Mouse (Mus musculus): ENCODE measurements around the gene Lekr1. TPM values are rescaled to one million over a fixed set of nuclear protein-coding genes. Genes with fewer than 3 reads are reported as not detected.
A peak's percentile ranks its signal among the peaks of the same experiment; 100 is the strongest.

The Lekr1 gene
- polyA plus RNA-seq, 1 experiment from 2014 or later: 5.5 TPM

- Histone ChIP-seq H3K36me3 (ENCODE audit: control insufficient read depth, insufficient read depth, low read length) (no peaks in the 10 kb centered on the region), H3K9ac (ENCODE audit: low read length) (no peak overlapping the region), H3K9me3 (ENCODE audit: control insufficient read depth, low read length) (no peaks in the 10 kb centered on the region), H3K27me3 (ENCODE audit: control insufficient read depth, insufficient read depth, low read length) (no peaks in the 10 kb centered on the region), H3K4me1 (ENCODE audit: control insufficient read depth, insufficient read depth, low read length) (no peaks in the 10 kb centered on the region), H3K4me2 (no peak overlapping the region), H3K27ac (ENCODE audit: low read depth, low read length) (no peak overlapping the region), H3K4me3 (ENCODE audit: low read depth, low read length) (no peak overlapping the region)
- 50% methylated on average over 1 of the region's 1 CpGs for WGBS
- peak; percentile 77 for DNase-seq (ENCODE audit: low spot score, missing footprints)
- ATAC-seq (ENCODE audit: low FRiP score): peak; percentile 74; the same call in 1 of the 2 replicates
These were observed 17.1 kb upstream of the Lekr1 start for GRCm38 (mm10) chr3:65648913-65649312.

- ATAC-seq (ENCODE audit: low FRiP score): no peak
These were observed 15.7 kb upstream of the Lekr1 start for GRCm38 (mm10) chr3:65650156-65650815.

DNA sequence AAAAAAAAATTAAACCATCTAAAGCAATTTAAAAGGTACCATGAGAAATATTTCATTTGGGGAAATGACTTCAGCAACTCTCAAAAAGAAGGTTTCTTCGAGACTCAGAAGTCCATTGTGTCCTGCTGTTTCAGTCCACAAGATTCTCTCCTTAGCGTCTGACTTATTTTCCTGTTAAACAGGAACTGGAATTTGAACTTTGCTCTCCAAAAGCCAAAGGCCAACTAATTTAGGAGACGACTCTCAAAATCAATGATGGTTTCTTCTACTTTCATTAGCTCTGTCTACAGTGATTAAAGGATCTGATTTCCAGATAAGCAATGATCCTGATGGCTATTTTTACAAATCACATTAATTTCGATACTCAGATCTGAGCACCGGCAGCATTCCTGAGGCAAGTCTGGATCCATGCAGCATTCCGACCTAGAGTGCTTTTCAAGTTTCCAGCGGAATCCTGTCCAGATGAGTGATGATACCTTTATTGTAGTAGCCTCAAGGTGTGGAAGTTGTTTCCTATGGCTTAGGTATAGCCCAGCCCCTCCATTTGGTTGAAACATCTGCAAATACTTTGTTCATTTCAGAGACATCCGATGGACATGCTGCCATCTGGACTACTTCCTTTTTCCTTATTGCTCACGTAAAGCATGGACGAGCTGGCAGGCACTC lies 11.4 kb upstream of the Lekr1 start:
- Histone ChIP-seq H3K9ac (ENCODE audit: low read length) (no peak overlapping the region), H3K27me3 (ENCODE audit: control insufficient read depth, insufficient read depth, low read length) (peaks cover 8% of the 10 kb centered on the region), H3K36me3 (ENCODE audit: control insufficient read depth, insufficient read depth, low read length) (no peaks in the 10 kb centered on the region), H3K9me3 (ENCODE audit: control insufficient read depth, low read length) (no peaks in the 10 kb centered on the region), H3K27ac (ENCODE audit: low read depth, low read length) (no peak overlapping the region), H3K4me2 (no peak overlapping the region), H3K4me3 (ENCODE audit: low read depth, low read length) (no peak overlapping the region), H3K4me1 (ENCODE audit: control insufficient read depth, insufficient read depth, low read length) (peaks cover 14% of the 10 kb centered on the region)
- no peak for DNase-seq (ENCODE audit: low spot score, missing footprints)
- 78% methylated on average over 10 of the region's 10 CpGs for WGBS
- no peak for ATAC-seq (ENCODE audit: low FRiP score)

More at GRCm38 (mm10) chr3:65650156-65650815, 15.7 kb upstream of the Lekr1 start:
- Histone ChIP-seq H3K27me3 (ENCODE audit: control insufficient read depth, insufficient read depth, low read length) (no peaks in the 10 kb centered on the region), H3K9me3 (ENCODE audit: control insufficient read depth, low read length) (no peaks in the 10 kb centered on the region), H3K4me2 (no peak overlapping the region), H3K36me3 (ENCODE audit: control insufficient read depth, insufficient read depth, low read length) (no peaks in the 10 kb centered on the region), H3K9ac (ENCODE audit: low read length) (no peak overlapping the region), H3K4me1 (ENCODE audit: control insufficient read depth, insufficient read depth, low read length) (no peaks in the 10 kb centered on the region), H3K4me3 (ENCODE audit: low read depth, low read length) (no peak overlapping the region), H3K27ac (ENCODE audit: low read depth, low read length) (no peak overlapping the region)
- peak; percentile 72 for DNase-seq (ENCODE audit: low spot score, missing footprints)
- 73% methylated on average over 7 of the region's 7 CpGs for WGBS

GRCm38 (mm10) chr3:65656451-65656850 lies 9.6 kb upstream of the Lekr1 start:
- peaks cover 11% of the 10 kb centered on the region for H3K27me3 ChIP-seq (ENCODE audit: control insufficient read depth, insufficient read depth, low read length)
- no peak for ATAC-seq (ENCODE audit: low FRiP score)
- peaks cover 14% of the 10 kb centered on the region for H3K4me1 ChIP-seq (ENCODE audit: control insufficient read depth, insufficient read depth, low read length)
- peak; percentile 91 for DNase-seq (ENCODE audit: low spot score, missing footprints)
- H3K4me3 ChIP-seq (ENCODE audit: low read depth, low read length): no peak overlapping the region
- no peaks in the 10 kb centered on the region for H3K36me3 ChIP-seq (ENCODE audit: control insufficient read depth, insufficient read depth, low read length)
- WGBS: 60% methylated on average over 7 of the region's 7 CpGs
- no peaks in the 10 kb centered on the region for H3K9me3 ChIP-seq (ENCODE audit: control insufficient read depth, low read length)
- peak overlapping the region; percentile 16 for H3K4me2 ChIP-seq
- H3K9ac ChIP-seq (ENCODE audit: low read length): peak overlapping the region; percentile 7; the same call in 1 of the 2 replicates
- no peak overlapping the region for H3K27ac ChIP-seq (ENCODE audit: low read depth, low read length)

DNA sequence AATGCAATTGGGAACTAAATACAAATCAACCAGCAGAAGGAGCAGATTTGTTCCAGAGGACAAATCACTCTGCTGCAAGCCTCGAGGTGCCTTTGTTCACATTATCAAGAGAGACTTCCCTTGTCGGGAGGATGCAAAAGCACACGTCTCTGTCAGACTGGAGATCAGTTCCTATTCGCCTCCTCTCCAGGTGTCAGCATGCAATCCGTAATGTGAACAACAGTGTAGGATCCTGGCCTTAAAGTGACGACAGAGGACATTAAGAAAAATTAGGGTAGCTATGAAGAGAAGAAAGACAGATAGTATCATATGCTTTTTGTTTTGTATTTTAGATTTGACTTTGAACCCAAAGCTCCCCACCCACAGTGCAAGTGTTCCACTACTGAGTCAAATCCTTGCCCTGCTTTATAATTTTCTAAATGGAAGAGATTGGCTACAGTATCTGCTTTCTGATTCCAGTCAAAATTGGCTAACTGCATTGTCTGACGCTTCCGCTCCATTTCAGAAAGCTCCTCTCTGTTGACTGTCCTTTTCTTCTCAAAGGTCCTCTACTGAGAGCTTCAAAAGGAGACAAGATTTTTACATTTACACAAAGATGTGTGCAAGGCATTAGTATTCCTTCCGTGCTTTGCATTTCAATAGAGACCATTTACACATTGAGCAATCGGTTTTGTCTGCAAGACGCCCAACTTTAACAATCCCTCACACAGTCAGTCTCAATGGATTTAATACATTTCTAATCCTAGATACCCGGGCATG lies 8.9 kb upstream of the Lekr1 start:
- ATAC-seq (ENCODE audit: low FRiP score): 0 out of 2 replicates have a peak, but pooled peaks have one; percentile 4
- Histone ChIP-seq H3K4me3 (ENCODE audit: low read depth, low read length) (no peak overlapping the region), H3K27ac (ENCODE audit: low read depth, low read length) (no peak overlapping the region; the same call in 1 of the 2 replicates), H3K4me2 (peak overlapping the region; percentile 16), H3K9ac (ENCODE audit: low read length) (peak overlapping the region; percentile 7; the same call in 1 of the 2 replicates), H3K36me3 (ENCODE audit: control insufficient read depth, insufficient read depth, low read length) (no peaks in the 10 kb centered on the region), H3K27me3 (ENCODE audit: control insufficient read depth, insufficient read depth, low read length) (peaks cover 11% of the 10 kb centered on the region), H3K4me1 (ENCODE audit: control insufficient read depth, insufficient read depth, low read length) (peaks cover 14% of the 10 kb centered on the region), H3K9me3 (ENCODE audit: control insufficient read depth, low read length) (no peaks in the 10 kb centered on the region)
- peak; percentile 92 for DNase-seq (ENCODE audit: low spot score, missing footprints)
- WGBS: 8% methylated on average over 12 of the region's 12 CpGs

GRCm38 (mm10) chr3:65658081-65658612 lies 7.9 kb upstream of the Lekr1 start:
- DNase-seq (ENCODE audit: low spot score, missing footprints) (peak; percentile 94), ATAC-seq (ENCODE audit: low FRiP score) (peak; percentile 3; the same call in 1 of the 2 replicates)
- Histone ChIP-seq H3K9me3 (ENCODE audit: control insufficient read depth, low read length) (no peaks in the 10 kb centered on the region), H3K36me3 (ENCODE audit: control insufficient read depth, insufficient read depth, low read length) (no peaks in the 10 kb centered on the region), H3K4me2 (peak overlapping the region; percentile 94), H3K4me1 (ENCODE audit: control insufficient read depth, insufficient read depth, low read length) (peaks cover 14% of the 10 kb centered on the region), H3K9ac (ENCODE audit: low read length) (peak overlapping the region; percentile 73), H3K27me3 (ENCODE audit: control insufficient read depth, insufficient read depth, low read length) (peaks cover 11% of the 10 kb centered on the region), H3K27ac (ENCODE audit: low read depth, low read length) (peak overlapping the region; percentile 67; the same call in 1 of the 2 replicates), H3K4me3 (ENCODE audit: low read depth, low read length) (peak overlapping the region; percentile 50)
- 4% methylated on average over 18 of the region's 18 CpGs for WGBS

DNA sequence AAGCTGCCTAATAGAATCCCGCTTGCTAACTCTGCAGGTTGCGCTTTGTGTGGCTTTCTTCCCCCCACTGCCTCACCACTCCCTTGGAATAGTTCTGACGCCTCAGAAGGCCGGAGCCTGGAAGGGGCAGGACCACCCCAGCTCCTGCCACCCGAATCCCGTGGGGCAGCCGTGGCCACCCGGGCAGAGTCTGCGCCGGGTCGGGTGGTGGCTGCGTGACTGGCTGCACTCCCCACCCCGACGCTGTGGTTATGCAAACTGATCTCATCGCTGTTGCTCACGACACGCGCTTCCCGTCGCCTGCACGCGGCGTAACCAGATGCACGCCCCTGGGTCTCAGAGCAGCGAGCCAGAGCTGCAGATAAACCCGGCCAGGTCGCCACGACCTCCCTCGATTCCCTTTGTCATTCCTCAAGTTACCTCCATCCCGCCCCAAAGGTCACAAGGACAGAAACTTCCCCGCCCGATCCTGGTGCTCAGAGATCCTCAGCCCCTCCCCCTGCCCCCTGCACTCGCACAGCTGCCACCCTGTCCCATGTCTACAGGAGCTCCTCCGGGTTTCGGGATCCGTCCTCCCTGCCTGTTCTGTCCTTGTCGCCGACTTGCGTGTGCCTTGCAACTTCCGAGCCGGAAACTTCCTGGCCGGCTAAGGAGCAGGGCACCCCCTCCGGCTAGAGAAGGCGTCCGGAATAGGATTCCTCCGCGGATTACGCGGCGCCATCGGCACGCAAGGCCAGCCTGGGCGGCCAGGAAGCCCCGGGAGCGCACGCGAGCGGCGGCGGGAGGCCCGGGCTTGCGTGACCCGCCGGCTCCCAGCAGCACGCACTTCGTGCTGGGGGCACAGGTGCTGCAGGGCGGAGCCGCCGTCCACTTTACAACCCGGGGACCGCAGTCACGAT lies 7.1 kb upstream of the Lekr1 start:
- WGBS: 0% methylated on average over 72 of the region's 72 CpGs
- H3K9me3 ChIP-seq (ENCODE audit: control insufficient read depth, low read length): no peaks in the 10 kb centered on the region
- peaks cover 11% of the 10 kb centered on the region for H3K27me3 ChIP-seq (ENCODE audit: control insufficient read depth, insufficient read depth, low read length)
- peak overlapping the region; percentile 73 for H3K9ac ChIP-seq (ENCODE audit: low read length)
- peak overlapping the region; percentile 50 for H3K4me3 ChIP-seq (ENCODE audit: low read depth, low read length)
- H3K4me1 ChIP-seq (ENCODE audit: control insufficient read depth, insufficient read depth, low read length): peaks cover 14% of the 10 kb centered on the region
- peak; percentile 98 for DNase-seq (ENCODE audit: low spot score, missing footprints)
- H3K36me3 ChIP-seq (ENCODE audit: control insufficient read depth, insufficient read depth, low read length): no peaks in the 10 kb centered on the region
- peak overlapping the region; percentile 94 for H3K4me2 ChIP-seq
- ATAC-seq (ENCODE audit: low FRiP score): peak; percentile 84
- H3K27ac ChIP-seq (ENCODE audit: low read depth, low read length): peak overlapping the region; percentile 67

GRCm38 (mm10) chr3:65659620-65659932 lies 6.5 kb upstream of the Lekr1 start:
- 3% methylated on average over 9 of the region's 9 CpGs for WGBS
- peaks cover 14% of the 10 kb centered on the region for H3K4me1 ChIP-seq (ENCODE audit: control insufficient read depth, insufficient read depth, low read length)

More at GRCm38 (mm10) chr3:65659620-65659932, 6.5 kb upstream of the Lekr1 start:
- H3K9me3 ChIP-seq (ENCODE audit: control insufficient read depth, low read length): no peaks in the 10 kb centered on the region
- DNase-seq (ENCODE audit: low spot score, missing footprints): no peak
- peak; percentile 20 for ATAC-seq (ENCODE audit: low FRiP score)
- H3K27me3 ChIP-seq (ENCODE audit: control insufficient read depth, insufficient read depth, low read length): peaks cover 11% of the 10 kb centered on the region
- peak overlapping the region; percentile 67; the same call in 1 of the 2 replicates for H3K27ac ChIP-seq (ENCODE audit: low read depth, low read length)
- no peaks in the 10 kb centered on the region for H3K36me3 ChIP-seq (ENCODE audit: control insufficient read depth, insufficient read depth, low read length)
- peak overlapping the region; percentile 73 for H3K9ac ChIP-seq (ENCODE audit: low read length)
- peak overlapping the region; percentile 94 for H3K4me2 ChIP-seq
- peak overlapping the region; percentile 50 for H3K4me3 ChIP-seq (ENCODE audit: low read depth, low read length)

Data from midbrain, embryonic 11.5 days (tissue).